Mouse (Mus musculus) forebrain, embryonic 11.5 days (tissue): ENCODE measurements at regions not wholly inside any gene's neighbourhood (a gene's known extent, or its start where the extent isn't known, plus 50 kb on each side); places are given as distances from the start of the nearest gene placed in this dataset.

Experiments used
- ATAC-seq: fragments of 200-750 bp; cut with Nextera tagmentation; replicated peaks from 2 replicates; pipeline ENCODE4 v1.8.0; 2017; ENCODE audit warnings: moderate TSS enrichment; ENCODE audit not compliant: low FRiP score
- DNase-seq: peaks from one replicate; pipeline ENCODE4 v3.0.0-alpha.2; 2017; ENCODE audit warnings: low spot score
- H3K27ac ChIP-seq: fragments of 300-500 bp; sonication (generic); 2 replicates; pipeline ENCODE4 v1.5.1; 2014; ENCODE audit warnings: low read depth, low read length
- H3K27me3 ChIP-seq: fragments of 300-500 bp; sonication (generic); 2 replicates; pipeline ENCODE4 v1.6.1; 2014; ENCODE audit warnings: mild to moderate bottlenecking, low read length, mixed read lengths; ENCODE audit not compliant: control insufficient read depth, insufficient read depth
- H3K36me3 ChIP-seq: fragments of 300-500 bp; sonication (generic); 2 replicates; pipeline ENCODE4 v1.6.1; 2014; ENCODE audit warnings: mild to moderate bottlenecking, low read length, moderate library complexity, mixed read lengths; ENCODE audit not compliant: control insufficient read depth, insufficient read depth
- H3K4me1 ChIP-seq: fragments of 300-500 bp; sonication (generic); replicated peaks from 2 replicates; pipeline ENCODE4 v1.6.1; 2014; ENCODE audit warnings: low read length, mixed read lengths; ENCODE audit not compliant: control insufficient read depth, insufficient read depth
- H3K4me2 ChIP-seq: fragments of 300-500 bp; sonication (generic); 2 replicates; pipeline ENCODE4 v1.6.1; 2014; ENCODE audit warnings: low read depth, mild to moderate bottlenecking, low read length, moderate library complexity, mixed read lengths; ENCODE audit not compliant: severe bottlenecking
- H3K4me3 ChIP-seq: fragments of 300-500 bp; sonication (generic); 2 replicates; pipeline ENCODE4 v1.5.1; 2014; ENCODE audit warnings: low read depth, low read length
- H3K9ac ChIP-seq: fragments of 300-500 bp; sonication (generic); 2 replicates; pipeline ENCODE4 v1.6.1; 2014; ENCODE audit warnings: low read length
- H3K9me3 ChIP-seq: fragments of 300-500 bp; sonication (generic); 2 replicates; pipeline ENCODE4 v1.6.1; 2016; ENCODE audit warnings: low read length, mixed read lengths; ENCODE audit not compliant: control insufficient read depth
- WGBS: fragments of 180-500 bp; shearing (Covaris S2); extraction: QIAGEN DNeasy Blood & Tissue Kit; methylation state at CpG from one replicate; pipeline ENCODE4 v1.1.7; 2014; 5-methylcytosine and 5-hydroxymethylcytosine counted together

DNA sequence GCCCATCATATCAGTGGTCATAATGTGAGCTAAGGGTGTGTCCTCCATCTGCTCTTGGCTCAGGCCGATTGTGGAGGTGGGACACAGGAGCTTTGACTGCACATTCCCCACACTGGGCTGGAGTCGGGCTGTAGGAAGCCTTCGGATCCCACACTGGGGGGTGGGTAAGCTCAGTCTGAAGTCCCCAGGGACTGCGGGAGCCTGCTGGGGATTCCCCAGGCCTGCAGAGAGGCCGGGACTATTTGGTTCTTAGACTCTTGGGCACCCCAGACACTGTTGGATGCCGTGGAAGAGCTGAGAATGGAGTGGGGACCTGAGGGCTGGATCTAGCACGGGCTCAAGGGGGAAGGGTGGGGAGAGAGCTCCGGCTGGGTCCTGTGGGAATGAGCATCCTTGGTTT lies 547.1 kb upstream of the Nrp1 start:
- Histone ChIP-seq H3K27ac (no peak overlapping the region), H3K9me3 (no peaks in the 10 kb centered on the region), H3K27me3 (no peaks in the 10 kb centered on the region), H3K36me3 (no peaks in the 10 kb centered on the region), H3K9ac (no peak overlapping the region), H3K4me1 (no peaks in the 10 kb centered on the region), H3K4me3 (no peak overlapping the region), H3K4me2 (no peak overlapping the region)
- DNase-seq (no peak), ATAC-seq (no peak)
- 86% methylated on average over 8 of the region's 8 CpGs for WGBS

DNA sequence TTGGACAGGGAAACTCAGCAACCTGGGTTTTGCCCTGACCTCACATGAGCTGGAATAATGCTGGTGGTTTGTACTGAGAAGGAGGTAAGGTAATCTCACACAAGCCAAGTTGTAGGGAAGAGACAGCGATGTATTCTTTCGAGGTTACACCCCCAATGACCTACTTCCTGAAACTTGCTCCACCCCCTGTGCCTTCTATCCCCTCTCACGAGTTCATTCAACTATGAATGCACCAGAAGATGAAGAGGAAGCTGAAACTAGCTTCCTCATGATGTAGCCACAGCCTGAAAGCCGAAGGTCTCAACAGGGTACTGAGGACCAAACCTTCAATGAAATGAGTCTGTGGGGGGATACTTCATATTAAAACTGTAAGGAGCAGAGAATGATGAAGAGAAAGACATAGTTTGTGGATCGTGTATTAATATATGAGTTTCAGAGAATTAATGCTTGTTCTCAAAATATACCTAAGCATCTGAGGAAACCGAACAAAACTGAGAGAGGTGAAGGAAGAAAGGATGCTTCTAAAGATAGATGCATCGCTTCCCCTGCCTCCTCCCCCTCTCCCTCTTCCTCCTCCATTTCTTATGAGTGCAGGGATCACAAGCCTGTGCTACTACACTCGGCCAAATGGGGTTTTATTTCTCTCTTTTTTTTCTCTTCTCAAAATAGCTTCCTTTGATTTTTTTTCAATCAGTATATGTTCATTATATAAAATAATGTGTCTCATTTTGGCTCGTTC lies 543.5 kb upstream of the Nrp1 start:
- no peak for DNase-seq
- Histone ChIP-seq H3K27me3 (no peaks in the 10 kb centered on the region), H3K4me2 (no peak overlapping the region), H3K4me3 (no peak overlapping the region), H3K27ac (no peak overlapping the region), H3K9ac (no peak overlapping the region), H3K9me3 (no peaks in the 10 kb centered on the region), H3K36me3 (no peaks in the 10 kb centered on the region), H3K4me1 (no peaks in the 10 kb centered on the region)
- ATAC-seq = no peak
- WGBS = 84% methylated on average over 9 of the region's 9 CpGs

DNA sequence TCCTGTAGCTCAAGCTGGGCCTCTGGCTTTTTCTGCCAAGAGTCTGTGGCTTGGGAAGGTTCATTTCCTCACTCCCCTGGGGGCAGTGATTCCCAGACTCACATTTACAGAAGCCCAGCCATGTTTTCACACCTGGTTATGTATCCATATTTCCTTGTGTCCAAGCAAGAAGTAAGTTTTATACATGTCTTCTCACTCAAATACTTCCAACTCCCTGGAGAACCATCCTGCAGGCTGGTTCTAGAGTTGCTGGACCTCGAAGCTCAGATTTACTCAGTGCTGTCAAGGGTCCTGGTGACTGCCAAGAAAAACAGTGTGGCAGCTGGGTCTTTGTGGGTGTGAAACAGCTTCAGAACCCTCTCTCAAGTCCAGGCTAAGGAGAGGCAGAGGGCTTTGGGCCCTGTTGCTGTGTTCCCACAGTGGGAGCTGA lies 537.6 kb upstream of the Nrp1 start:
- Histone ChIP-seq H3K36me3 (no peaks in the 10 kb centered on the region), H3K4me2 (no peak overlapping the region), H3K4me3 (no peak overlapping the region), H3K27ac (no peak overlapping the region), H3K4me1 (no peaks in the 10 kb centered on the region), H3K9me3 (no peaks in the 10 kb centered on the region), H3K9ac (no peak overlapping the region), H3K27me3 (no peaks in the 10 kb centered on the region)
- ATAC-seq (no peak), DNase-seq (no peak)
- WGBS = 84% methylated on average over 1 of the region's 1 CpGs

DNA sequence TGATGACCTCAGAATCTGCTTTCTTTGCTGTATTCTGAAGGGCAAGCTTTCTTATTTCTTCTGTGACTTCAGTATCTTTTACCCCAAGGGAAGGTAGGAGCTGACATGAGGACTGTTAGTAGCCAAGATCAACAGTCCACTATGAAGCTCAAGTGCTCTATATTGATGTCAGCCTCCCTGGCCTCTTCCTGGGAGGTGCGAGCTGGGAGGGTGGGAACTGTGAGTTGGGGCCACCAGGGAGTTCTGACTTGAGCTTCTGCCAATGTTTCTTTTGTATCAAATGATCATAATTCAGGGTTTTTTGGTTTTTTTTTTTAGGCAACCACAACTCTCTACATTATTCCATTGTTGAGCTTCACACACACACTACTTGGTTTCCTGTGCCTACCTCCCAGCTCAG lies 536.8 kb upstream of the Nrp1 start:
- Histone ChIP-seq H3K9me3 (no peaks in the 10 kb centered on the region), H3K4me1 (no peaks in the 10 kb centered on the region), H3K4me3 (no peak overlapping the region), H3K4me2 (no peak overlapping the region), H3K27ac (no peak overlapping the region), H3K9ac (no peak overlapping the region), H3K36me3 (no peaks in the 10 kb centered on the region), H3K27me3 (no peaks in the 10 kb centered on the region)
- ATAC-seq = no peak
- 95% methylated on average over 1 of the region's 1 CpGs for WGBS
- no peak for DNase-seq

DNA sequence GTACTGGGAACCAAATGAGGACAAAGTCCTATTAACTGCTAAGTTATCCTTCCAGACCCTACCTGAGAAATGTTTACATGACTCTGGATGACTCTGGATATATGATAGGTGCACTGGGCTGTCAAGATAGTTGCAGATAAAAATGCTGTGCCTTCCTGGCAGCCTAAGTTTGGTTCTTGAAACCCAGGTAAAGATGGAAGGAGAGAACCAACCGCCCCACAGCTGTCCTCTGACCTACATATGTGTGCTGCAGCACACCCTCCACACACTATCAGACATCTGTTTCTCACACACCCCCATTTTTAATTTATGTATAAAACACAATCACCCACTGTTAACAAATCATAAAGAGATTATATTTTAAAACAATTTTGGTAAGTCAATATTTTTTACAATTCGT lies 533.4 kb upstream of the Nrp1 start:
- Histone ChIP-seq H3K4me1 (no peaks in the 10 kb centered on the region), H3K27ac (no peak overlapping the region), H3K4me2 (no peak overlapping the region), H3K9ac (no peak overlapping the region), H3K36me3 (no peaks in the 10 kb centered on the region), H3K9me3 (no peaks in the 10 kb centered on the region), H3K27me3 (no peaks in the 10 kb centered on the region), H3K4me3 (no peak overlapping the region)
- ATAC-seq (no peak), DNase-seq (no peak)
- 89% methylated on average over 2 of the region's 2 CpGs for WGBS

DNA sequence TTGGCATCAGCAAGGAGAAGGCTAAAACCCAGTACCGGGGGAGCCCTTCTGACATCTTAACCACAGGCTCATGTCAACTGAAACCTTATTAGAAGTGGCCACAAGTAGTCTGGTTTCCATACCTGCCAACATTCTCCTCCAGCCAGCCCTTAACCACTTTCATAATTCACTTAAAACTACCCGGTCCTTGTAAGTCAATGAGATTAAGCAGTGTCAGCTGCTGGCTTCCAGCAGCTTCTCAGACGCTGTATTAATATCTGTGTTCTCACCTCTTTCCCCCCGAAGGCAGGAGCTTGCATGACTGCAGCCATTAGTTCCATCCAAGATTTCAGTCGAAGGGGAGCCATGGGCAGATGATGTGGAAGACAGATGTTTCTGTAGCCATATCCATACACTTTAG lies 530.6 kb upstream of the Nrp1 start:
- Histone ChIP-seq H3K4me2 (no peak overlapping the region), H3K9me3 (no peaks in the 10 kb centered on the region)

DNA sequence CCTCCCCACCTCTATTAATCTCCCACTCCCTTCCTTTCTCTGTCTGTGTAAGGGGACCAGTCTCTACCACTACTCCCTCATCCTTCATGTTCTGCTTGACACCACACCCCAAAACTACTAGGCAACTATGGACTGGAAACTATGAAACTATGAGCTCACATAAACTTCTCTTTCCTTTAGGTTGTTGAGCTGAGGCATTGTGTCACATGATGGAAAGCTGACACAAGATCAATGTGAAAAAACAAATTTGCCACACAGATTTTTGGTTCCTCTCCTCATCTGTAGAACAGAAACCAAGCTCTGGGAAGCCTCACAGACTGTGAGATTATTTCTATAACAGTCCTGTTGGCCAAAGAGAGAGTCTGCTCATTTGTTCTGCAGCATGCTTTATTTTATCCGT lies 528.7 kb upstream of the Nrp1 start:
- H3K36me3 ChIP-seq = no peaks in the 10 kb centered on the region
- no peaks in the 10 kb centered on the region for H3K9me3 ChIP-seq
- H3K27ac ChIP-seq = no peak overlapping the region
- WGBS = 80% methylated on average over 1 of the region's 1 CpGs
- H3K4me3 ChIP-seq = no peak overlapping the region
- H3K4me2 ChIP-seq = no peak overlapping the region
- no peaks in the 10 kb centered on the region for H3K4me1 ChIP-seq
- no peak for DNase-seq
- H3K27me3 ChIP-seq = no peaks in the 10 kb centered on the region
- H3K9ac ChIP-seq = no peak overlapping the region
- no peak for ATAC-seq

More for the DNA sequence above, 530.6 kb upstream of the Nrp1 start:
- WGBS = 75% methylated on average over 5 of the region's 5 CpGs
- no peak overlapping the region for H3K9ac ChIP-seq
- no peak for ATAC-seq
- H3K27me3 ChIP-seq = no peaks in the 10 kb centered on the region
- H3K27ac ChIP-seq = no peak overlapping the region
- no peak overlapping the region for H3K4me3 ChIP-seq
- no peaks in the 10 kb centered on the region for H3K4me1 ChIP-seq
- no peak for DNase-seq
- H3K36me3 ChIP-seq = no peaks in the 10 kb centered on the region

DNA sequence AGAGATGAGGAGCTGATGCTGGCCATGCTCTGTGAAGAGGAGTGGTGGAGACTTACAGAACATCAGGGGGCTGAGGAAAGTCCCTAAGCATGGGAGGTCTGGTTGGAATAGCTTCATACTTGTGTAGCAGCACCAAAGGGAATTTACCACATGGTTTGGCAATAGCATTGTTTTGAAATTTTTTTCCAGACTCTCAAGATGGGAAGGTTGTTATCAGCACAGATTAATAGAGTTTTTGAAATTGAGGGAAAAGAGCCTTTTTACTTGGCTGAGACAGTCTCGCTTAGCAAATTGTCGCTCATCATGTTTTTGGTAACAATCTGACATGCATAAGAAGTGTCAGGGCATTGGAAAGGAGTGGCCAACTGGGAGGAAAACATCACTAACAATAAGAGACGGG lies 524.4 kb upstream of the Nrp1 start:
- Histone ChIP-seq H3K9me3 (no peaks in the 10 kb centered on the region), H3K36me3 (no peaks in the 10 kb centered on the region), H3K9ac (no peak overlapping the region), H3K4me3 (no peak overlapping the region), H3K27ac (no peak overlapping the region), H3K4me2 (no peak overlapping the region), H3K27me3 (no peaks in the 10 kb centered on the region), H3K4me1 (no peaks in the 10 kb centered on the region)
- WGBS = 79% methylated on average over 3 of the region's 3 CpGs
- ATAC-seq = no peak
- DNase-seq = no peak

DNA sequence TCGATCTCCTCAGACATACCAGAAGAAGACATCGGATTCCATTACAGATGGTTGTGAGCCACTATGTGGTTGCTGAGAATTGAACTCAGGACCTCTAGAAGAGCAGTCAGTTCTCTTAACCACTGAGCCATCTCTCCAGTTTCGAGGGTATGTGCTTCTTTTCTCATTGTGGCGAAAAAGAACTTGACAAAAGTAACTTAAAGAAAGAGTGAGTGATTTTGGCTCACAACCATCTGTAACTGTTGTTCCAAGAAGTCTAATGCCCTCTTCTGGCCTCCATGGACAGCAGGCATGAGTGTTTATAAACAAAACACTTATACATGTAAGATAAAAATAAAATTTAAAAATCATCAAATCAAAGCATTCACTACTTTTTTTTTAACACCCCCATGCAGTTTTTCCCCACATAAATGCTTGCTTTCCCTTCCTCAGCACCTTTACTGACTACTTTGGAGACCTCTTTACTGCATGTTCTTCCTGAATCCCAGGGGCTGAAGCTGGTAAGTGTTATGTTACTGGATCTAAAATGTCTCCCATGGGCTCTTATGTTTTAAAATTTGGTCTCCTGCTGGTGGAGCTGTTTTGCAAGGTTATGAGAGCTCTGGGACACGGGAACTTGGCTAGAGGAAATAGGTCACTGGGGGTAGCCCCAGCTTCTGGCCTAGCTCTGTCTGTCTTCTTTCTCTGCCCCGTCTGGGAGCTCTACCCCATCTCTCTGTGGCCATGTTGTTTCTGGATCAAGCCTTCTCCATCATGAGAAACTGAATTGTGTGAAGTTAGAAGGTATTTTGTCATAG lies 521.8 kb upstream of the Nrp1 start:
- Histone ChIP-seq H3K4me2 (no peak overlapping the region), H3K4me3 (no peak overlapping the region), H3K36me3 (no peaks in the 10 kb centered on the region), H3K4me1 (no peaks in the 10 kb centered on the region), H3K9ac (no peak overlapping the region), H3K27ac (no peak overlapping the region), H3K27me3 (no peaks in the 10 kb centered on the region), H3K9me3 (no peaks in the 10 kb centered on the region)
- no peak for ATAC-seq
- WGBS = 80% methylated on average over 6 of the region's 6 CpGs
- no peak for DNase-seq
